8 mouse cellular contexts compared by ENCODE assay signal in genomic region chr15:95931013-95931775, GRCm38 (mm10).
DNase-seq lines count a peak whose midpoint lies in the region; ATAC-seq and TF ChIP-seq lines count a peak whose summit lies in the region.

No protein-coding gene starts in this region.

- peaks cover 55% of the 10 kb centered on the region for H3K36me3 ChIP-seq in kidney, embryonic 15.5 days
- 0 out of 2 replicates have a peak, but pooled peaks cover 2% of the 10 kb centered on the region for H3K36me3 ChIP-seq in forebrain, embryonic 15.5 days
- H3K36me3 ChIP-seq in midbrain, postnatal 0 days (ENCODE audit: insufficient read depth, low read length): 0 out of 2 replicates have a peak, but pooled peaks cover 4% of the 10 kb centered on the region

- no peak for TF ChIP-seq CTCF in midbrain, postnatal 0 days (IDR thresholded peaks at IDR 0.05)

- H3K9ac ChIP-seq in kidney, embryonic 15.5 days: no peak overlapping the region
- no peak overlapping the region for H3K9ac ChIP-seq in forebrain, embryonic 15.5 days (replicated peaks)
- 0 out of 2 replicates have a peak overlapping the region, but pooled peaks have one; percentile 24 for H3K9ac ChIP-seq in midbrain, postnatal 0 days (replicated peaks; ENCODE audit: low read length, poor library complexity, severe bottlenecking)

- H3K27ac ChIP-seq in kidney, embryonic 15.5 days: peak overlapping the region; percentile 63
- peak overlapping the region; percentile 70 for H3K27ac ChIP-seq in forebrain, embryonic 15.5 days (replicated peaks)
- H3K27ac ChIP-seq in midbrain, postnatal 0 days (ENCODE audit: low read depth, low read length): peak overlapping the region; percentile 43; the same call in 1 of the 2 replicates

- no peak; the same call in 1 of the 2 replicates for ATAC-seq in kidney, embryonic 15.5 days (replicated peaks; ENCODE audit: low FRiP score)
- ATAC-seq in forebrain, embryonic 15.5 days (replicated peaks): no peak
- ATAC-seq in midbrain, postnatal 0 days (ENCODE audit: low FRiP score): no peak
- no peak for ATAC-seq in granulocyte monocyte progenitor cell, adult 5-6 weeks (replicated peaks; ENCODE audit: poor library complexity, severe bottlenecking)
- ATAC-seq in megakaryocyte progenitor cell, adult 5-6 weeks (replicated peaks; ENCODE audit: poor library complexity): no peak

- H3K4me1 ChIP-seq in kidney, embryonic 15.5 days: peaks cover 8% of the 10 kb centered on the region
- peaks cover 22% of the 10 kb centered on the region for H3K4me1 ChIP-seq in forebrain, embryonic 15.5 days
- no peaks in the 10 kb centered on the region for H3K4me1 ChIP-seq in midbrain, postnatal 0 days (ENCODE audit: insufficient read depth, low read length)

- H3K27me3 ChIP-seq in kidney, embryonic 15.5 days: no peaks in the 10 kb centered on the region
- H3K27me3 ChIP-seq in forebrain, embryonic 15.5 days: no peaks in the 10 kb centered on the region
- H3K27me3 ChIP-seq in midbrain, postnatal 0 days (ENCODE audit: insufficient read depth, low read length): no peaks in the 10 kb centered on the region

- 42% methylated on average over 16 of the region's 16 CpGs for WGBS in kidney, embryonic 15.5 days
- 56% methylated on average over 16 of the region's 16 CpGs for WGBS in forebrain, embryonic 15.5 days
- 66% methylated on average over 16 of the region's 16 CpGs for WGBS in midbrain, postnatal 0 days

- 0 out of 2 replicates have a peak overlapping the region, but pooled peaks have one; percentile 15 for H3K4me2 ChIP-seq in kidney, embryonic 15.5 days
- H3K4me2 ChIP-seq in forebrain, embryonic 15.5 days (replicated peaks): no peak overlapping the region
- H3K4me2 ChIP-seq in midbrain, postnatal 0 days (ENCODE audit: low read depth, low read length, poor library complexity, severe bottlenecking): no peak overlapping the region

- DNase-seq in kidney, postnatal 25 days: no peak
- peak; percentile 30 for DNase-seq in kidney, postnatal 10 days
- DNase-seq in midbrain, postnatal 0 days (ENCODE audit: low spot score): peak; percentile 16
- DNase-seq in adrenal gland, postnatal 25 days: no peak

- H3K4me3 ChIP-seq in kidney, embryonic 15.5 days (replicated peaks): no peak overlapping the region
- H3K4me3 ChIP-seq in forebrain, embryonic 15.5 days: no peak overlapping the region
- no peak overlapping the region for H3K4me3 ChIP-seq in midbrain, postnatal 0 days (ENCODE audit: low read depth, low read length)

- H3K9me3 ChIP-seq in kidney, embryonic 15.5 days (replicated peaks): no peaks in the 10 kb centered on the region
- no peaks in the 10 kb centered on the region for H3K9me3 ChIP-seq in forebrain, embryonic 15.5 days
- no peaks in the 10 kb centered on the region for H3K9me3 ChIP-seq in midbrain, postnatal 0 days (ENCODE audit: low read length)

Comparison
In these comparisons a context has a peak if more than half of its experiments do, and no peak if none do; other contexts are left out.
1. DNase-seq: peak in kidney, postnatal 10 days (single experiment) and midbrain, postnatal 0 days (single experiment); none in kidney, postnatal 25 days (0 of 2) and adrenal gland, postnatal 25 days (single experiment).
2. Peak in every context shown above with its lines, with median percentiles within 50 percentile points of each other: H3K27ac ChIP-seq.